Mouse (Mus musculus): ENCODE results near the gene Arid4b.
"Not testable (repeated sequence)": the region's sequence is repeated elsewhere in the genome, so short reads cannot be mapped to it uniquely, and the experiment has no call there.

DNA sequence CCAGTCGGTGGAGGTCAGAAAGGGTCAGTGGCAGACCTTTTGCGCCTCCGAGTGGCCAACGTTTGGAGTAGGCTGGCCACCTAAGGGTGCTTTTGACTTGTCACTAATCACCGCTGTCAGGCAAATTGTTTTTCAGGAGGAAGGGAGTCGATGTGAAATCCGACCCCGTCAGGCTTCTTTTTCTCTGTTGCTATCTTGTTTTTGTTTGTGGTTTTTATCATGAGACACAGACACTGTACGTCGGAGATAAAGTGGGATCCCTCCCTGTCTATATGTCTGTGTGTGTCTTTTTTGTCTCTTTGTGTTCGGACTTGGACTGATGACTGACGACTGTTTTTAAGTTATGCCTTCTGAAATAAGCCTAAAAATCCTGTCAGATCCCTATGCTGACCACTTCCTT, 41.6 kb upstream of the Arid4b start:
- not testable (repeated sequence) for TF ChIP-seq POLR2A (IDR thresholded peaks at IDR 0.05; ENCODE audit: borderline replicate concordance, insufficient read depth, low read length); CTCF (IDR thresholded peaks at IDR 0.05; ENCODE audit: borderline replicate concordance, insufficient read depth, low read depth, low read length)

Data from cerebellum, adult 2 months (tissue).